Mouse (Mus musculus) heart, postnatal 25 days (tissue): ENCODE measurements around the gene Cttnbp2. TPM values are rescaled to one million over a fixed set of nuclear protein-coding genes. Genes with fewer than 3 reads are reported as not detected.

Experiments
- DNase-seq: peaks from one replicate; pipeline ENCODE4 v3.0.0; 2022; ENCODE audit warnings: low spot score
- intact Hi-C: fragments of 180-260 bp; cut with DNase I; formaldehyde crosslinking; loops from one replicate; pipeline ENCODE4 v1.15.1; 2025
- microRNA-seq: library from miRNA; unstranded; fragments of <30 nt; microRNA quantifications from one replicate; pipeline ENCODE4 v1.2.0, GENCODE M21; 2022
- total RNA-seq, 2 experiments: library from RNA; stranded (reverse); gene quantifications; 2 replicates each; pipeline ENCODE4 v1.2.3; 2021

The Cttnbp2 gene
- total RNA-seq, 2 experiments from 2014 or later, result 2.8 to 3.0 TPM

DNA sequence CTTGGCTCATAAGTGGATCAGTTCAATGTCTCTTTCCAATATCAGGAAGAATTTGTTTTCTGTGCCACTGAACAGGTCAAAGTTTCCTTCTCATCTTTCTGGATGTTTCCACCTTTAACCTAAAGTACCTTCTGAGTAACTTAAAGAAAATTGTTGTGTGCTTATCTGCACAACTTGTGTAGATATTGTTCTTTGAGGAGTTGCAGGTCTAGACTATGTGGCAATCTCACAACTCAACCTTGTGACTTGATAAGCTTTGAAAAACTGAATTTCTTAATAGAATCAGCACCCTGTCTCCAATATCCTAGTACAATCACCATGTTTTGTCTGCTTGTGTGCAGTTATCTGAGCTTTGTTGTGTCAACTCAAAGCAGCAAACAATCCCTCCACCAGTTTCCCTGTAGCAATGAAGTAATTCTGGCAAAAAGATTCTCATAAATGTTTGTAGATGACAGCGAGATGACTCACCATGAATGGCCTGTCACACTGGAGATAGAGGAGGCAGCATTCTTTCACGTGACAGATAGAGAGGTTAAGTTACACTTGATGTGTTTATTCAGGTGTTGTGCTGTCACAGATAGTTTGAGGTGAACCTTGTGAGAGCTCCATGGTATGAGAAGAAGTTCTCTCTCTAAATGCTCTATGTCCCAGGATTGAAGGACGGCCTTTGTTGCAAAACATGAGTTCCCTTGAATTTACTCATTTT is 165.3 kb downstream of the Cttnbp2 start:
- intact Hi-C loops, result no loop called here
- DNase-seq, result no peak

DNA sequence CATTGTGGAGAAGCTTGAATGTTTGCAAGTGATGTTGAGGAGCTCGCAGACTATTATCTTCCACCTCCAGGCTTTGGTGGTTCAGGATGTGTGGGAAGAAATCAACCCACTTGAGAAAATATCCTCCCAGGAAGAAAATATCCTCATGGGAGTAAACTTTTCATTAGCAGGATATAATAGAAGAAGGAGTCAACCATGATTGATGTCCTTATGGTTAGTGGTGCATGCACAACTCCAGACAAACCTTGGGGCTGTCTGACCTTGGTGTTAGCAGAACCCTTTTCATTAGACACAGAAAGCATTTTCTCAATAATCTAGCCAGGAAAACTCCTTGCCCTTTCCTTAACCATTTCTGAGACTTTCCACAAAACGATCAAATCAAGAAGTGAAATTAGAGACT is 170.4 kb downstream of the Cttnbp2 start:
- intact Hi-C loops, result no loop called here
- DNase-seq, result no peak

DNA sequence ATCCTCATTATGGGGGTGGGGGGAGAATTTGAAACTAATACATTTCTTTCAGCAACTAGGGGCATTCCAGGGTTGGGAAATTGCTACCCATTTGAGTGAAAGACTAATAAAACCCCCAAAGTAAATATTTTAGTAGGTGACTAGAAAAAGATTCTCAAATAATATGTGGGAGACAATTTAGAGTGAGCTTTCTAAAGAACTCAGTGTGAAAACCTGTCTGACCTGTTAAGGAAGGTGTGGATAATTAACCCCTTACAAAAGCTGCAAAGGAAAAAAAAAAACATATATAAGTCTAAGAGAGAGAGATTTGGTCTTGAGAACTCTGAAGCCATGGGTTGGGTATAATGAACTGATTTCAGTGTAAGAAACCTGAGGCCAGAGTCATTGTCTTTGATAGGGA is 176.3 kb downstream of the Cttnbp2 start:
- no peak for DNase-seq
- intact Hi-C loops, result no loop called here

DNA sequence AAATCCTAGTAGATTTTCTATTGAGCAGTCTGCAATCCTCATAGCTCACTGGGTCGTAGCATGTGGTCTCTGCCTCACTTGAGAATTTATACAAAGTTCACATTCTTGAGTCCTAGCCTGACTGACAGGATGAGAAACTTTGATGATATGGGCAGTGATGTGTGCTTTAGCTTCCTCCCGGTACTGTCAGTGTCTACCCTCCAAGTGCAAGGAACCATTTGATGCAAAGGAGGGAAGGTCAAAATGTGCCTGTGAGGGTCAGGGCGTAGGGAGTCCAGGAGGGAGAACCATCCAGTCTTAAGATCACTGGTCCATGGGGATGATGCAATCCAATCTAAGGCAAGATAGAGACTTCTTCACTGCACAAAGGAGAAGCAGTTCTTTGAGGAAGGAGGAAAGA is 179.2 kb downstream of the Cttnbp2 start:
- intact Hi-C loops, result no loop called here
- no peak for DNase-seq

DNA sequence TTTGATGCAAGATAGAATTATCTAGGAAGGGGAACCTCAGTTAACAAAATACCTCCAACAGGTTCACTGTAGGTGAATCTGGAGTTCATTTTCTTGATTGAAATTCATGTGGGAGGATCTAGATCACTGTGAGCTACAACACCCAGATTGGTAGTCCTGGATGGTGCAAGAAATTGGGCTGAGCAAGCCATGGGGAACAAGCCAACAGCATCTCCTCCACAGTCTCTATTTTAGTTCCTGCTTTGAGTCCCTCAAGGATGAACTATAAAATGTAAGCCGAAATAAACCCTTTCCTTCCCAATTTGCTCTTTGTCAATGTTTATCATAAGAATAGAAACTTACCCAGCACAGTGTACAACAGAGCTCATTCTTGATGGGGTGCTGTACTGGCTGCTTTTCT is 191.7 kb downstream of the Cttnbp2 start:
- intact Hi-C loops, result no loop called here
- no peak for DNase-seq

Small RNAs within 50 kb of the gene (microRNA-seq; reads per million reads assigned to microRNA genes)
- gene Gm26233, result not detected
